Mouse (Mus musculus): Measurements from ENCODE around the gene Snrnp27. TPM values are rescaled to one million over a fixed set of nuclear protein-coding genes. Genes with fewer than 3 reads are reported as not detected.

The Snrnp27 gene
- polyA plus RNA-seq (2012; rRNA removed): 4.4 and 4.5 TPM in 2 replicates

DNA sequence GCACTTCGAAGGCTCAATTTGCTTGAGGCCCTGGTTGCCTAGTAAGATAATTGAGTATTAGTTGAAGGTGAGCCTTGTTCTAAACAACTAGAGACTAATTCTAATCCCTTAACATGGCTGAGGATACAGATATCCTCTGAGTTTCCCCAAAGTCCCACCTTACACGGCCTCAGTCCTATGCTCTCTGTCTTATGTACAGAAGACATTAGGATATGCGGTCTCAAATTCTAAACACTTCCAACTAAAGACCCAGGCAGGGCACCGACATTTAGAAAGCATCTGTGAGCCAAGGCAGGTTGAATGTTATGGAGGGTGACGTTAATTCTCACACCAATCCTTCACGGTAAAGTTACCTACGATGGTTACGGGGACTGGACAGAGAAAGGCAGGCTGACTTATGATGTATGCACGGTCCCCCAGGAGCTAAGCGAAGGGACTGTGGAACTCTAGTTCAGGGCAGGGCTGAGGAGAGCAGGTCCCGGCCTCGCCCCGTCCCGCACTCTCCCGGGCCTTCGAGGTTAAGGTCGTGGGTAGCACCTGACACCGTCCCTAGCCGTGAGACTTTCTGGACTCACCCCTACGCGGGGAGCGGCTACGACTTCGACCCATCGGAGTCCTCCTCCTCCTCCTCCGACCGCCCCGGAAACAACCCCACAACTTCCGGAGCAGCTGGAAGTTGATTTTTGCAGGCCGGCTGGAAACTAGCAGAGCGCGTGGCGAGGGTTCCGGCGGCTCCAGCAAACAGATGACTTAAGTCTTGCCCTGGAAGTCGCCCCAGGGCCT is at the start of gene Snrnp27:
Snrnp27 (minus strand) TSS at position 651 of the 783 bp plus-strand sequence.
- H3K4me1 ChIP-seq (ENCODE audit: control insufficient read depth, insufficient read depth, insufficient read length): no peaks in the 10 kb centered on the region; the same call in none of the 2 replicates
- no peaks in the 10 kb centered on the region for H3K27me3 ChIP-seq (ENCODE audit: control insufficient read depth, insufficient read depth, low read length)
- H3K27ac ChIP-seq (ENCODE audit: insufficient read depth, low read length): peak within 1 kb of the TSS; percentile 68
- 2% methylated on average over 36 of the region's 36 CpGs for WGBS
- TF ChIP-seq POLR2A (IDR thresholded peaks at IDR 0.05; ENCODE audit: low read depth, low read length) (peak; percentile 76), CTCF (IDR thresholded peaks at IDR 0.05; ENCODE audit: extremely low read depth, insufficient read depth, insufficient read length, insufficient replicate concordance) (no peak)
- peak within 1 kb of the TSS; percentile 98 for H3K4me3 ChIP-seq (ENCODE audit: extremely low read depth, insufficient read depth, insufficient read length)
- peaks cover 13% of the 10 kb centered on the region for H3K36me3 ChIP-seq (ENCODE audit: control insufficient read depth, insufficient read depth, low read length)
- DNase-seq (ENCODE audit: low read depth in 1 of 2, low spot score in 2 of 2): peak; percentile 85 to 86

DNA sequence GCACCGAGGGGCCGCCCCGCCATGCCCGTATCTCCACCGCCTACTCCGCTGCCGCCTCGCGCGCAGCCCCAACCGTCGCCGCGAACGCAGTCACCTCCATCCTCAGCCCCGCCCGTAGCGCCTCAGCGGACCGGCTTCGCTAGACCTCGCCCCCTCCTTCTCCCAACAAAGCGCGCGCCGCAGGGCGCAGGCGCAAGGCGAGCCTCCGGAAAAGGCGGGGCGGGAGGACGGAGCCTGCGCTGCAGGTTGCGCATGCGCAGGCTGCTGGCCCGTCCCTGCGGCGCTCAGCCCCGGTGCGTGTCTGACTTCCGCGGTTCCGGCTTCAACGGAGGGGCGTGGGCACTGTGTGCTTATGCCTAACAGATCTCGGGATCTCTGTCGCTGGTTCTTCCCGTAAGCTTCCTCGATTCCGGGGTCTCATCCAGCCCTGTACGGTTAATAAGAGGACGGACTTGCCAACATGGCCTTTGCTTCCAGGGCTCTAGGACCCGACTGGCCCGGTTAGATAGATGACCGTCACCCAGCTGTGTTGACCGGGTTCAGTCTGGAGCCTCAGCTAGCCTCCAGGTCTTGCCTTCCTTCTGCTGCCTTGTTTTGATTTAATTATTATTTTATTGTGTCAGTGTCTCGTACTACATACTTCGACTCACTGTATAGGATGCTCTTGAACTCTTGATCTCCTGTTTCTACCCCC is 49.0 kb upstream of the Snrnp27 start, which contains the start of gene Gmcl1:
Gmcl1 (minus strand) TSS at position 201 of the 694 bp plus-strand sequence.
- no peak; the same call in 1 of the 2 replicates for TF ChIP-seq POLR2A (IDR thresholded peaks at IDR 0.05; ENCODE audit: low read depth, low read length)
- no peak for TF ChIP-seq CTCF (IDR thresholded peaks at IDR 0.05; ENCODE audit: extremely low read depth, insufficient read depth, insufficient read length, insufficient replicate concordance)
- peak within 1 kb of the TSS; percentile 73 for H3K27ac ChIP-seq (ENCODE audit: insufficient read depth, low read length)
- peaks cover 3% of the 10 kb centered on the region; the same call in 1 of the 2 replicates for H3K4me1 ChIP-seq (ENCODE audit: control insufficient read depth, insufficient read depth, insufficient read length)
- H3K27me3 ChIP-seq (ENCODE audit: control insufficient read depth, insufficient read depth, low read length): no peaks in the 10 kb centered on the region
- peak within 1 kb of the TSS; percentile 81 for H3K4me3 ChIP-seq (ENCODE audit: extremely low read depth, insufficient read depth, insufficient read length)
- H3K36me3 ChIP-seq (ENCODE audit: control insufficient read depth, insufficient read depth, low read length): no peaks in the 10 kb centered on the region
- peak; percentile 92 to 95 for DNase-seq (ENCODE audit: low read depth in 1 of 2, low spot score in 2 of 2)
- WGBS: under 1% methylated on average over 59 of the region's 59 CpGs

DNA sequence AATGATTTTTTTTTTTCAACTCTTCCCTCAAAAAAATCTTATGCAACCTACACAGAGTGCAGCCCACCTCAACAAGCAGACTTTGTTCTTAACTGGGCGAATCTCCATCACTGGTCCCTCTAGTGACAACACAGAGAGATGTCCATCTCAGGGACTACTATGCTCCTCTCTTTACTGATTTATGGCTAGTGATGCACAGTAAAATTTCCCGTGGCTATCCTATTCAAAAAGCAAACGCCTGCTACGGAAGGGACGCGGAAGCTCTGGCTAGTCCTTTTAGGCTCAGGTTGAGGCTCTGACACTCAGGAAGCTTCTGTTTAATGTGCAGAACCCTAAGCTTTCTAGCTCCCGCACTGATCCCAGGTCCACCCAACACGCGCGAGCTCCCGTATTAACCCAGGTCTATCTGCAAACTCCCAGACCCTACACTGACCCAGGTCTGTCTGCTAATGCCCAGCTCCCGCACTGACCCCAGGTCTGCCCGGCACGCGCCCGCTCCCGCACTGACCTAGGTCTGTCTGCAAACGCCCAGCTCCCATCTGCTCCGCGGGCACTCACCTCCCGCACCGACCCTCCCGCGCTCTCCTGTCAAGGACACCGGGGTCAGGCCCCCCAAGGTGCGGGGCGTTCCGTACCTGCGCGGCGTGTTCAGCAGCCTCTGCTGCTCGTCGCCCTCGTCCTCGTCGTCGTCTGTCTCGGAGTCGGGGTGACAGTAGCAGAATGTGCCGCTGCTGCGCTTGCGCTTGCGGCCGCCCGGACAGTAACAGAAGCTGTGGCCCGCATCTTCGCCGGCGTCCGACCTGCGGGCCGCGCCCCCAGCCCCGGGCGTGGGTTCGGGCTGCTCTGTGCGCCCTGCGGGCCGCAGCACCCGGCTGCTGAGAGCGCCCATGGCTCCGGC is 48.2 kb upstream of the Snrnp27 start:
- Histone ChIP-seq H3K27ac (ENCODE audit: insufficient read depth, low read length) (peak overlapping the region; percentile 73), H3K4me1 (ENCODE audit: control insufficient read depth, insufficient read depth, insufficient read length) (peaks cover 3% of the 10 kb centered on the region; the same call in 1 of the 2 replicates), H3K36me3 (ENCODE audit: control insufficient read depth, insufficient read depth, low read length) (0 out of 2 replicates have a peak, but pooled peaks cover under 1% of the 10 kb centered on the region), H3K4me3 (ENCODE audit: extremely low read depth, insufficient read depth, insufficient read length) (peak overlapping the region; percentile 81), H3K27me3 (ENCODE audit: control insufficient read depth, insufficient read depth, low read length) (no peaks in the 10 kb centered on the region)
- no peak for TF ChIP-seq POLR2A (IDR thresholded peaks at IDR 0.05; ENCODE audit: low read depth, low read length)
- no peak for TF ChIP-seq CTCF (IDR thresholded peaks at IDR 0.05; ENCODE audit: extremely low read depth, insufficient read depth, insufficient read length, insufficient replicate concordance)
- DNase-seq (ENCODE audit: low read depth in 1 of 2, low spot score in 2 of 2): peak in 1 of 2 experiments; percentile 31
- WGBS: 1% methylated on average over 62 of the region's 62 CpGs

- Histone ChIP-seq H3K36me3 (ENCODE audit: control insufficient read depth, insufficient read depth, low read length) (peaks cover 4% of the 10 kb centered on the region; the same call in 1 of the 2 replicates), H3K4me1 (ENCODE audit: control insufficient read depth, insufficient read depth, insufficient read length) (peaks cover under 1% of the 10 kb centered on the region; the same call in 1 of the 2 replicates), H3K27me3 (ENCODE audit: control insufficient read depth, insufficient read depth, low read length) (no peaks in the 10 kb centered on the region), H3K4me3 (ENCODE audit: extremely low read depth, insufficient read depth, insufficient read length) (no peak overlapping the region), H3K27ac (ENCODE audit: insufficient read depth, low read length) (no peak overlapping the region)
- DNase-seq (ENCODE audit: low read depth in 1 of 2, low spot score in 2 of 2): no peak
- 92% methylated on average over 5 of the region's 5 CpGs for WGBS
- TF ChIP-seq POLR2A (IDR thresholded peaks at IDR 0.05; ENCODE audit: low read depth, low read length) (no peak), CTCF (IDR thresholded peaks at IDR 0.05; ENCODE audit: extremely low read depth, insufficient read depth, insufficient read length, insufficient replicate concordance) (no peak)
These were observed 44.4 kb upstream of the Snrnp27 start for GRCm38 (mm10) chr6:86728711-86729110.

DNA sequence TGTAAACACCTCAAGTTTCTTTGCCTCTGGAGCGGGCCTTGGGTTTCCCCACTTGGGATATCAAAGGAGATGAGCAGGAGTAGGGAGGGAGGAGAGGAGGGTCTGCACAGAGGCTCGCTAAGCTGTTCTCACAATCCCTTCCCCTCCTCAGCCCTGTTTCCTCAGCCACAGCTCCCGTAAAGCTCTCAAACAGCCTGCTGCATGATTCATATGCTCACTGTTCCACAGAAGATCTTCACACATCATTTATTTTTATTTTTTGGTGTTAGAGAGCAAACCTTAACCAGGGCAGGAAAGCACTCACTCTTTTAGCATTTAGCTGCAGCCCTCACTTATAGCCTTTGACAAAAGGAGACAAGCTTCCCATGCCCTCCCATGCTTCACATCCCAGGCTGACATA is 37.7 kb upstream of the Snrnp27 start:
- no peak overlapping the region for H3K4me3 ChIP-seq (ENCODE audit: extremely low read depth, insufficient read depth, insufficient read length)
- TF ChIP-seq POLR2A (IDR thresholded peaks at IDR 0.05; ENCODE audit: low read depth, low read length): no peak
- TF ChIP-seq CTCF (IDR thresholded peaks at IDR 0.05; ENCODE audit: extremely low read depth, insufficient read depth, insufficient read length, insufficient replicate concordance): no peak
- no peak overlapping the region for H3K27ac ChIP-seq (ENCODE audit: insufficient read depth, low read length)
- 91% methylated on average over 3 of the region's 3 CpGs for WGBS
- H3K4me1 ChIP-seq (ENCODE audit: control insufficient read depth, insufficient read depth, insufficient read length): no peaks in the 10 kb centered on the region
- DNase-seq (ENCODE audit: low read depth in 1 of 2, low spot score in 2 of 2): no peak
- H3K36me3 ChIP-seq (ENCODE audit: control insufficient read depth, insufficient read depth, low read length): peaks cover 9% of the 10 kb centered on the region
- H3K27me3 ChIP-seq (ENCODE audit: control insufficient read depth, insufficient read depth, low read length): no peaks in the 10 kb centered on the region

Data from spleen, adult 2 months (tissue).